Mouse (Mus musculus) olfactory bulb, adult 2 months (tissue): ENCODE results near the gene Vezt.

Experiments used
- CTCF ChIP-seq: fragments of 200-500 bp; IDR thresholded peaks from 2 replicates; pipeline ENCODE4 v1.5.1; 2012; ENCODE audit warnings: low read depth, mild to moderate bottlenecking, low read length, moderate library complexity; ENCODE audit not compliant: insufficient read depth
- POLR2A ChIP-seq: fragments of 200-500 bp; IDR thresholded peaks from 2 replicates; pipeline ENCODE4 v1.6.1; 2012; ENCODE audit warnings: mild to moderate bottlenecking, low read depth, low read length, moderate library complexity; ENCODE audit not compliant: insufficient read depth

- no peak for TF ChIP-seq CTCF
- TF ChIP-seq POLR2A: no peak
Observed at GRCm38 (mm10) chr10:94071641-94072040, 36.0 kb upstream of the Vezt start.
